Mouse (Mus musculus): ENCODE data around the gene Tmem132a. TPM values are rescaled to one million over a fixed set of nuclear protein-coding genes. Genes with fewer than 3 reads are reported as not detected.

The Tmem132a gene
- total and polyA plus RNA-seq, 3 experiments = 2.9 to 22.9 TPM; not detected in 1

DNA sequence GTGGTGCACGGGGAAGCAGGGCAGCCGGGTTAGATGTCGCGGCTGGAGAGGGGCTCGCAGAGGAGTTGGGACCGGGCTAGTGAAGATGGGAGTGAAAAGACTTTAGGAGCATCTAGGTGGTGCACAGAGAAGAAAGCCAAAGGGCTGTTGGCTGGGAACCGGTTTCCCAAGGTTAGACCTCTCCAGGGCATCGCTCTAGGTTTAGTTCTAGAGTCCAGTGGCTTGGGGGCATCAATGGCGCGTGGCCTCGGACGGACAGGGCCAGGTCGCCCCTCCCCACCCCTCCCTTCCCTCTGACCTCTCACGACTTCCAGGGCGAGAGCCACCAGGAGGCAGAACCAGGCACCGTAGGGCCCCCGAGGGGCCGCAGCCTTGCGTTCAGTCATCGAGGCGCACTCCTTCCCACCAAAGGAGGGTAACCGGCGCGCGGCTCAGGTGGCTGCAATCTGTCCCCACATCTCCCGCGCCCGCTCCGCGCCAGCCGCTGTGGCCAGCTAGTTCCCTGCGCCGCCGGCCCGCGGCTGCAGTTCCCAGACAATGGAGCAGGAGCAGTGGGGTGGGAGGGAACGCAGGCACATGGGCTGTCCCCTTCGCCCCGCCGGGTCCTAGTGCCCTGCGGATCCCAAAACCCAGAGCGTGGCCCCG is 377 bp downstream of the Tmem132a start:
- H3K4me2 ChIP-seq (ENCODE audit: insufficient read depth, low read depth, poor library complexity, severe bottlenecking) = no peak overlapping the region
- H3K27me3 ChIP-seq (replicated peaks) = no peaks in the 10 kb centered on the region
- no peak overlapping the region for H3K27ac ChIP-seq (ENCODE audit: insufficient read depth, low read depth)
- no peaks in the 10 kb centered on the region for H3K9me3 ChIP-seq (replicated peaks; ENCODE audit: low read length)
- dilution Hi-C loops (cut with MboI; ENCODE audit: extremely low pct_ligation_motif_present, extremely low pct_unique_long_range_greater_than_20kb, low sequenced_read_pairs) = no loop called here
- no peak for DNase-seq (ENCODE audit: extremely low read depth)
- H3K4me3 ChIP-seq (replicated peaks in 1 of 3; ENCODE audit: low read depth in 2 of 3, low read length in 2 of 3, poor library complexity in 1 of 3) = no peak overlapping the region
- in situ Hi-C loops (cut with MboI; ENCODE audit: low pct_ligation_motif_present, low pct_unique_long_range_greater_than_20kb, low sequenced_read_pairs) = no loop called here
- H3K79me2 ChIP-seq (replicated peaks; ENCODE audit: control insufficient read depth, extremely low read depth, insufficient read depth, poor library complexity, severe bottlenecking) = no peaks in the 10 kb centered on the region
- H3K4me1 ChIP-seq (ENCODE audit: control insufficient read depth in 1 of 2, insufficient read depth in 2 of 2) = no peaks in the 10 kb centered on the region
- H3K36me3 ChIP-seq (replicated peaks in 1 of 2; ENCODE audit: control insufficient read depth in 1 of 2, insufficient read depth in 1 of 2, low read length in 1 of 2) = peaks cover 37 to 51% of the 10 kb centered on the region in 2 experiments
- TF ChIP-seq ZC3H11A (IDR thresholded peaks at IDR 0.05; ENCODE audit: low read depth, low read length) (no peak), MAZ (IDR thresholded peaks at IDR 0.05; ENCODE audit: low read depth, low read length) (no peak), CHD1 (IDR thresholded peaks at IDR 0.05; ENCODE audit: low read depth, low read length) (no peak), MYC (IDR thresholded peaks at IDR 0.05; ENCODE audit: low read depth, low read length) (no peak), CTCF (conservative IDR thresholded peaks at IDR 0.05 in 1 of 2, IDR thresholded peaks at IDR 0.05 in 1 of 2; ENCODE audit: low read depth in 2 of 2, low read length in 2 of 2) (no peak), MXI1 (IDR thresholded peaks at IDR 0.05; ENCODE audit: low read depth, low read length) (no peak), PAX5 (IDR thresholded peaks at IDR 0.05; ENCODE audit: low read length) (no peak), USF2 (conservative IDR thresholded peaks at IDR 0.05; ENCODE audit: low read depth, low read length) (no peak), SMC3 (IDR thresholded peaks at IDR 0.05; ENCODE audit: low read depth, low read length) (no peak), ZKSCAN1 (IDR thresholded peaks at IDR 0.05; ENCODE audit: borderline replicate concordance, low read depth, low read length) (no peak), TCF12 (IDR thresholded peaks at IDR 0.05; ENCODE audit: low read depth, low read length) (no peak), MEF2A (IDR thresholded peaks at IDR 0.05; ENCODE audit: borderline replicate concordance, low read depth, low read length) (no peak)
- no peak overlapping the region for H3K9ac ChIP-seq (ENCODE audit: insufficient read depth, low read depth)

DNA sequence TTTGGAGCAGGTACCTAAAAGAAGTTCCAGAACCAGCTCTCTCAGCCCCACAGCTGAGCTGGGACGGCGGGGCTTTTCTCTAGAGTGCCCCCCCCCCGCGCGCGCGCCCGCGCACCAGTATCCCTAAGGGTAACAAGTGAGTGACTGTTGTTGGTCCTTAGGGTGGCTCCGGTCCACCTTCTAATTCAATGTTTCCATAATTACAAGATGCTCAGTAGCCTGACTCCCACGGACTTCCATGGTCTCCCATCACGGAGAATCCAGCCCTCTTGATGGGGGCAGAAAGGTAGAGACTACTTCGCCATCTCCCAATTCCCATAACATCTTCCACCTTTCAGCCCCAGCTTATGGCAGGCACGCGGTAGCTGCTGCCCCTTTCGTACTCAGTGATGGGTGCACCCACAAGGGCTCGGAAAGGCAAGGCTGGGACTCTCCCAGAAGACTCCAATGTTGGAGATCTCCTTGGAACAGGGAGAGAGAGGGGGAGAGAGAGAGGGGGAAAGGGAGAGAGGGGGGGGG is 1.1 kb downstream of the Tmem132a start:
- Histone ChIP-seq H3K9me3 (replicated peaks; ENCODE audit: low read length) (no peaks in the 10 kb centered on the region), H3K79me2 (replicated peaks; ENCODE audit: control insufficient read depth, extremely low read depth, insufficient read depth, poor library complexity, severe bottlenecking) (no peaks in the 10 kb centered on the region), H3K27me3 (replicated peaks) (no peaks in the 10 kb centered on the region), H3K36me3 (replicated peaks in 1 of 2; ENCODE audit: control insufficient read depth in 1 of 2, insufficient read depth in 1 of 2, low read length in 1 of 2) (peaks cover 30 to 44% of the 10 kb centered on the region in 2 experiments), H3K9ac (ENCODE audit: insufficient read depth, low read depth) (no peak overlapping the region), H3K4me1 (ENCODE audit: control insufficient read depth in 1 of 2, insufficient read depth in 2 of 2) (no peaks in the 10 kb centered on the region), H3K4me2 (ENCODE audit: insufficient read depth, low read depth, poor library complexity, severe bottlenecking) (no peak overlapping the region), H3K4me3 (replicated peaks in 1 of 3; ENCODE audit: low read depth in 2 of 3, low read length in 2 of 3, poor library complexity in 1 of 3) (no peak overlapping the region), H3K27ac (ENCODE audit: insufficient read depth, low read depth) (no peak overlapping the region)
- dilution Hi-C loops (cut with MboI; ENCODE audit: extremely low pct_ligation_motif_present, extremely low pct_unique_long_range_greater_than_20kb, low sequenced_read_pairs) = no loop called here
- in situ Hi-C loops (cut with MboI; ENCODE audit: low pct_ligation_motif_present, low pct_unique_long_range_greater_than_20kb, low sequenced_read_pairs) = no loop called here
- TF ChIP-seq NELFE (IDR thresholded peaks at IDR 0.05; ENCODE audit: low read depth, low read length) = no peak
- no peak for TF ChIP-seq USF1 (IDR thresholded peaks at IDR 0.05; ENCODE audit: low read depth, low read length)
- TF ChIP-seq IRF4 (IDR thresholded peaks at IDR 0.05; ENCODE audit: low read depth, low read length) = no peak
- TF ChIP-seq RCOR1 (conservative IDR thresholded peaks at IDR 0.05; ENCODE audit: low read depth, low read length) = no peak
- DNase-seq (ENCODE audit: extremely low read depth) = no peak
